Mouse (Mus musculus) c-Kit-negative CD71-positive TER-119-positive erythroid progenitor cells, embryonic 14.5 days (primary cell): ENCODE data around the gene Rbms3.

ENCODE experiments used
- DNase-seq: peaks from one replicate; pipeline ENCODE4 v3.0.0-alpha.2; 2013; ENCODE audit warnings: low read depth, low spot score

Gene Rbms3

DNA sequence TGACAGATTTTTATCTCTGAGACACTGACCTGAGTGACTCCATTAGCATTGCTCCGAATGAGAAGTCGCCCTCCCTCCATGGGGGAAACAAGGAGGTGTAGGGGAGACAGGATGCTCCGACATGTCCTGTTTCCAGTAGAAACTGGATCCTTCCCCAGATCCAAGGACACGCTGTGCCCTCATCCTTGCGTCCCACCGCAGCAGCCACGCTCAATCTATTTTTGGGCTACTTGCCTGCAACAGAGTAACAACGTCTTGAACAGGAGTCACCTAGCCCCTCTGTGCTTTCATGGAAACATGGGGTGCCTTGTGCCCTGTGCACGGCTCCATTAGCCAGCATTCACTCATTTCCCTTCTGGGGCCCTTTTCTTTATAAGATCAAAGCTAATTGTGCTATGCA is at the start of gene Rbms3:
Rbms3 (minus strand) TSS at position 143 of the 400 bp plus-strand sequence.
- no peak for DNase-seq

- no peak for DNase-seq
Observed at GRCm38 (mm10) chr9:117673311-117673710, 43.6 kb upstream of the Rbms3 start.

GRCm38 (mm10) chr9:117654626-117655025 is 24.9 kb upstream of the Rbms3 start:
- no peak for DNase-seq

- DNase-seq, result no peak
Observed at GRCm38 (mm10) chr9:117653641-117654040, 23.9 kb upstream of the Rbms3 start.

- DNase-seq, result no peak
Observed at GRCm38 (mm10) chr9:117646131-117646530, 16.4 kb upstream of the Rbms3 start.

DNA sequence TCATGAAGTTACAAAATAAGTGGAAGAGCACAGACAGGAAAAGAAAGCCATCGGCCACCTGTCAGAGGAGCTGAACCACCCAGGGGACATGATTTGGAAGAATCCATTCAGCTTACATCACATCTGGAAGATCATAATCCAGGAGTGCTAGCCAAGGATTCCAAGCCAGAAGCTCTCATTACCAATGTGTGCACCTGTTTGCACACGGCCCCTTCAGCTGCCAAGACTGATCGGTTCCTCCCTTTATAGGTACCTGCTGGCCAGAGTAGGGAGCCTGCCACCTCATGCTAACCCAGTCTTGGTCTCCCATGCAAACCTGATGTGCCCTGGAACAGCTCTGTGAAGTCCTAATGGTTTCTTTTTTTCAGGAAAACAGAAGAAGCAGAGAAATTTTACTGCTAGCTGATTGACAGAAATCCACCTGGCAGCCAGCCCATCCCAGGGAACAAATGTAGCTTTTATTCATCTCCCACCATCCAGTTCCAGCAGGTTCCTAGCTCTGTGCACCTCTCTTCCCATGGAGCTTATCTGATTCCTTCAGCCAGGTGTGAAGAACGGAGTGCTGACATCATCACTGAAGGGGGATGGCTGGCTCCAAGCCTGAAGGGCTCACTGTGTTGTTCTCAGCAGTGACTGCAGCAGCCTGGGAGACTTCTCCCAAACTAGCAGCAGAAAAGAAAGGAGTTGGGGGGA is 11.5 kb upstream of the Rbms3 start:
- DNase-seq, result no peak

DNA sequence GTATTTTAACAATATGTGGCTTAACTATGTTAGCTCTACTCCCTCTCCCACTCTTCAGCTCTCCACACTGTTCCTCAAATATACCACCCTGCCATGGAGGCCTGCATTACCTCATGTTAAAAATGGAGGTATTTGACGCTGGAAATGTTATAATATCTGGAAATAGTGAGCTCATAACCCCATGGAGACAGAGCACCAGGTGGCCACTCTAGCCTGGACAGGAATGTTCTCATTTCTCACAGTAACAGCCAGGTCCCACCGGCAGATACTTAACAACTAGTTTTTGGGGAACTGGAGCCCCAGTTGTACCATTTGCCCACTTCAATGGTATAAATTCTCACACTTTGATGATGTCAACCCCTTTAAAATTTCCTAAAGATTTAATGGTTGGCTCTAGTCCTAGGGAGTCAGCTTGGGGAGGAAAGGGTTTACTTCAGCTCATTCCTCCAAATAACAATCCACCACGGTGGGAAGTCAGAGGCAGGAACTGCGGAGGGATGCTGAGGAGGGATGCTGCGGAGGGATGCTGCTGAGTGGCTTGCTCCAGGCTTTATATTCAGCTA is 9.0 kb upstream of the Rbms3 start:
- DNase-seq, result no peak

DNA sequence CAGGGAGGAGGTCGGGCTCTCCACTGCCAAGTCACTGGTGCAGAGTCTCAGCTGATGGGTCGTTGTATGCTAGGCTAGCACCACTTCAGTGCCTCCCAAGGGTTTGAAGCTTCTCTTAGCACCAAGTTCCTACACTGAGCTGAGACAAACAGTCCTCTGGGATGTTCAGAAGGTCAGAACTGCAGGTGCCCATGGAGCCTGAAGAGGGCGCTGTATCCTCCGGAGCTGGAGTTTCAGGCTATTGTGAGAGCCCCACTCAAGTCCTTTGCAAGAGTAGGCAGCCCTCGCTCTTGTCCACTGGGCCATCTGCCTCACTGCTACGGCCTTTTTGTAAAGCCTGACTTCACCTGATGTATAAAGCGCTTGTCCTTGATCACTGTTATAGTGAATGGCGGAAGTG is 6.8 kb upstream of the Rbms3 start:
- DNase-seq, result no peak

DNA sequence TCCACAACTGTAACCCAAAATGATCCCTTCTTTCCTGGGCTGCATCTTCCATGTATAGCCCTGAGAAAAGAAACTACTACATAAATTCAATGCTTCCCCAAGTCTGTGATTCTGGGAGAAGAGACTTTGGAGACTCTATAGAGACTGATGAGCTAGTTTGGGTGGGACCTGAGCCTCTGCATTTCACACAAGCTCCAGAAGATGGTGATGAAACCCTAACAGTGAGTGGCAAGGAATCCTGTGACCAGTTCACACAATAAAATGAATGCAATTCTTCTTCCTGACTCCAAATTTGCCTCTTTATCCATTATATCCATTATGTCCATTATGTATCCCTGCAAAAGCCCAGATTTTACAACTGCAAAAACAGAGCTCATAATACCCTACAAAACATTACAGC is 2.5 kb downstream of the Rbms3 start:
- DNase-seq, result no peak

DNA sequence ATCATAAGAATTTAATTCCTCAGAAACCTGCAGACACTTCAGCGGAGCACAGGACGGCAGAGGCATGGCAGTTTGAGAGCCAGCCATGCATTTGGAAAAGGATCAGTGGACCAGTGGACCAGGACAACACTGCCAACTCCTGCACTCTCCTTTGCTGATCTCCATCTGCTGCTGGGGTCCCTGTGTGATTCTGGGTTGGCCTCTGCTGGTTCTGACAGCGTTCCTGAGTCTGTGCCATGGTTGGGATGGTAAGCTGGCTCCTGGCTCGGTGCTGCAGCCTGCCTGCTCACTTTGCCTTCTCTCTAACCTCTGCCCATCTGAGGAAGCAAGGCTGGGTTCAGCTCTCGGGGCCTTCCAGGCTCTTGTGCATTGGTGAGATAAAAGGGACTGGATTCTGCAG is 28.9 kb downstream of the Rbms3 start:
- no peak for DNase-seq

DNA sequence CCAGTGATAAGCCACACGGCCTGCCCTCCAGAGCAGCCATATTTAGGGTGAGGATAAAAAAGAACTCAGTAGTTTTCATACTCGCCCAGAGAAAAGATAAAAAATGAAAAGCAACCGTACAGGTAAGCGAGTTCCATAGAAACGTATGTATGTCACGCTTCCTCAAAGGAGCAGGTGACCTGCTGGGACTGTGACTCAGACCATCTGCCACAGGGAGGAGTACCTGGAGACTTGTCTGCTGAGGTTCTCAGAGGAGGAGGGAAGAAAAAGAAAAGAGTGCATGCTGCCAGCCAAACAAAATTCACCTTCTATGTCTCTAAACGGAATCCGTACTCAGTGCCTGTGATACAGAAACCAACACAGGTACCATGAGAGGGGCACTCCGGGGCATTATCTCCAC is 30.4 kb downstream of the Rbms3 start:
- DNase-seq, result no peak

- no peak for DNase-seq
Observed at GRCm38 (mm10) chr9:117596162-117596561, 33.6 kb downstream of the Rbms3 start.

DNA sequence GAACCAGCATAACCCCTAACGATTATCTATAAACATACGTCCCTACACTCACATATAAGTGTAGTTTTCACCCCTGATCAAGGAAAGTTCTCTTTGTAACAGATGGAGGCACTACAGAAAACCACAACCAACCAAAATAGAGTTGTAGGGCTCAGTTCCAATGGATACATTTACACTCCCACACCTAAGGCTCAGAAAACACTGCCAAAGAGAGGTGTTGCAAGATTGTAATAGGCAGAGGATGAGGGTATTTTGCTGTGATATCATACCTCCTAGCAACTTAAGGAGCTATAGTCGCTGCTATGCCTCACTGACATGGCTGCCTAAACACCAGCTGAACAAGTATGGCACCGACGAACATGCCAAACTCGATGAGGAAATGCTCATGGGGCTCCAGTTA is 44.4 kb downstream of the Rbms3 start:
- DNase-seq, result no peak

DNA sequence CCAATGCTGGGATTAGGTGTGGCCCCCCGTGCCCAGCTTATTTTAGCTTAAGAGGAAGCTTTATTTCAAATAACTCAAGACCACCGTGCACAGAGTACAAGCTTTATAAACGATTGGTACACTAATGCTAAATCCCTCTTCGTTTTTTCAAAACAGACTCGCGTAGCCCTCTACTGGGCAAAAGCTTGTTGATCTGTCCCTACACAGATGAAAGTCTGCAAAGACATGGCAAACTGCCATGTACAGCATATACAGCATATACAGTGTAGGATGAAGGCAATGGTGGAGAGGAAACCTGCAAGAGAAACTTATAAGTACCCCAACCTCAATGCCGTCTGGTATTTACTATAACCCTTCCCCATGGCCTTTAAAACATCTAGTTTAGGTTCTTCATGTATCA is 46.1 kb downstream of the Rbms3 start:
- no peak for DNase-seq

DNA sequence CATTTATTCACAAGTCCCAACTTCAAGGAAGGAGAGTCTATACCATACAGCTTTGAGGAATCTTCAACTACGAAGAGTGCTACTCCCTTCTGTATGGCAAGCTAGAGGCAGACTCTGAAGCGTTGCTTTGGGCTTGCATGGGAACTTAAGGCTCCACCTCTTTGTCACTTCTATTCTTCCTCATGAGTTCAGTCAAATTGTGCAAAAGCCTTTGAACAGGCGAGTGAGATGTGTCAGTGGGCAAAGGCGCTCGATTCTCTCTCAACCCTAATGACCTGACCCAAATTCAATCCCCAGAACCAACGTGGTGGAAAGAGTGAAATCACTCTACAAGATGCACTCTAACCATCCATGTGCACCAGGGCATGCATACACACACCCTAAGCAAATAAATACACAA is 47.1 kb downstream of the Rbms3 start:
- no peak for DNase-seq

- DNase-seq, result no peak
Observed at GRCm38 (mm10) chr9:117571186-117571855, 58.4 kb downstream of the Rbms3 start.

- no peak for DNase-seq
Observed at GRCm38 (mm10) chr9:117570240-117570821, 59.4 kb downstream of the Rbms3 start.

- no peak for DNase-seq
Observed at GRCm38 (mm10) chr9:117566293-117566692, 63.4 kb downstream of the Rbms3 start.

DNA sequence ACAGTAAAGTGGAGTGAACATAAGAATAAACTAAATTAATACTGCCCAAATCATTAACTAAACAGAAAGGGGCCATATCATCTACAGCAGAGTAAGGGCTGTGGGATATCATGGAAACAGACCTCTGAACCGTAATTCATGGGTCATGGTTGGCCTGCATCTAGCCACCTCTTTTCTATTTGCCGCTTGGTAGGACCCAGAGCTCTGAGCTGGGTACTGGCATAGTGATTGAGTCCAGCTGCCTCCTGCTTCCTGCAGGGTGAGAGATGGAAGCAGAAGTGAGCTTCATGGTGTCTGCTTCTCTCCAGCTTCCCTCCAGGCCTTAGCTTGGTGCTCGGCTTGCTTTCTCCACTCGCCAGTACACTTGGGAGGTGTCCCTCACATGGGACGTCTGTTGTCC is 71.2 kb downstream of the Rbms3 start:
- no peak for DNase-seq

DNA sequence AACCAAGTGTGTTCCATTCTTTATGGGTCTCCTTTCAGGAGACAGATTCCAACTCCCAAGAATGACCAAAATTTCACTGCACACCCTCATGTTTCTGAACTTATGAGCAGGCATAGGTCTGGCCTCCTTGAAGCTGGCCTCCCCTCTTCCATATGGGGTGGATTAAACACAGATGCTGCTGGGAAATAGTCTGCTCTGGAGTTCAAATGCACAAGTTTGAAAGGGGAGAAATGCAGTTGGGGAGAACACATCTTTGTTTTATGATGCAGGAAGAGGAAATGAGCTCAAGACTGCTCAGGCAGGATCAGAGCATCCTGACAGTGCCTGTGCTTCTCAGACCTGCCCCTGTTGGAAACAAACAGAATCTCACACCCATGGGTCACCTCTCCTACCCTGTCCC is 75.4 kb downstream of the Rbms3 start:
- no peak for DNase-seq

GRCm38 (mm10) chr9:117529281-117529680 is 100.4 kb downstream of the Rbms3 start:
- no peak for DNase-seq

DNA sequence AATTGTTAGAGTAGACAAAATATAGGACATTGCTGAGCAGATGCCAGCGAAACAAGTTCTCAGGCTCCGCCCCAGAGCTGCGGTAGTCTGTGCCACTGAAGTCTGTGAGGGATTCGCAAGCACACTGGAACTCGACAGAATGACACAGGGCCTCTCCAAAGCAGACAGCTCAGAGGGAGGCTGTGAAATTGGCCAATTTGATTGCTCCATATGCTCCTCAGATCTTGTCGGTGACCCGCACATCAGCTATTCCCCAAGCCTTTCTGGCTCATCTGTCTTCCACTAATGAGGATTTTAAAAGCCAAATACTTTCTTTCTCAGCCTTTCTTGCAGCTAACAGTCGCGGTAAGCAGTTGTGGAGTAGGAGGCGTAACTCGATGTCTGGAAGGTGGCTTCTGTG is 120.8 kb downstream of the Rbms3 start:
- DNase-seq, result no peak

DNA sequence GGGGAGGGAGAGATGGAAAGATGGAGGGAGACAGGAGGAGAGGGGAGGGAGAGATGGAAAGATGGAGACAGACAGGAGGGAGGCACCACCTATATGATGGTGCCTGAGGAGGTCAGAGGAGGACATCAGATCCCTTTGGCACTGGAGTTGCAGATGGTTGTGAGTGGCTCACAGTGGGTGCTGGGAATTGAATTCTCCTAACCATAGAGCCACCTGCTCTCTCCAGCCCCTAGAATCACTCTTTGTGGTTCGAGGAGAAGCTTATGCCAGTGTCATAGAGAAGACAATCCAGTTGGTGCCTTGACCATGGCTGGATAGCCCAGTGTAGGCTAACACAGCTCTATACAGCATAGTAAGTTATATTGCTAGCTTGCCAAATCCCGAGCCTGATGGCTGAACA is 137.8 kb downstream of the Rbms3 start:
- no peak for DNase-seq
